Mouse (Mus musculus) gastrocnemius, postnatal 25 days (tissue): ENCODE results near the gene Ypel3. TPM values are rescaled to one million over a fixed set of nuclear protein-coding genes. Genes with fewer than 3 reads are reported as not detected.

Experiments used
- DNase-seq: peaks from one replicate; pipeline ENCODE4 v3.0.0; 2022
- total RNA-seq, 2 experiments: library from RNA; stranded (reverse); gene quantifications; 1 replicate in 1 of 2; 2 replicates in 1 of 2; pipeline ENCODE4 v1.2.3; 2021

The Ypel3 gene
- total RNA-seq, 2 experiments from 2014 or later = 63.8 to 69.0 TPM

- DNase-seq = no peak
Observed at GRCm38 (mm10) chr7:126815726-126816222, 39.0 kb downstream of the Ypel3 start.

- DNase-seq = no peak
Observed at GRCm38 (mm10) chr7:126816494-126816893, 39.7 kb downstream of the Ypel3 start.

- no peak for DNase-seq
Observed at GRCm38 (mm10) chr7:126817595-126817994, 40.8 kb downstream of the Ypel3 start.

- DNase-seq = no peak
Observed at GRCm38 (mm10) chr7:126818818-126819217, 42.1 kb downstream of the Ypel3 start.

- peak; percentile 62 for DNase-seq
Observed at GRCm38 (mm10) chr7:126821835-126822511, 45.2 kb downstream of the Ypel3 start.

GRCm38 (mm10) chr7:126822741-126823140 lies 46.0 kb downstream of the Ypel3 start:
- DNase-seq = peak; percentile 23

- peak; percentile 19 for DNase-seq
Observed at GRCm38 (mm10) chr7:126823202-126823711, 46.5 kb downstream of the Ypel3 start.

- DNase-seq = no peak
Observed at GRCm38 (mm10) chr7:126823940-126824339, 47.2 kb downstream of the Ypel3 start.

- no peak for DNase-seq
Observed at GRCm38 (mm10) chr7:126825403-126825802, 48.6 kb downstream of the Ypel3 start.

GRCm38 (mm10) chr7:126825952-126826351 lies 49.2 kb downstream of the Ypel3 start:
- no peak for DNase-seq

Other genes with a start within 250 kb of the Ypel3 start
- 100 to 1,000 TPM; 130 to 138 TPM for gene Eif3c, start 210.5 kb upstream of the Ypel3 start, total RNA-seq
- under 1 TPM; 0.26 to 0.59 TPM for gene Apobr, start 192.0 kb upstream of the Ypel3 start, total RNA-seq
- gene Cln3, start 191.1 kb upstream of the Ypel3 start, total RNA-seq = 10 to 100 TPM in 1 of 2 experiments, 1 to 10 TPM in 1; 8.8 to 10.6 TPM
- gene Il27, start 182.0 kb upstream of the Ypel3 start, total RNA-seq = not detected
- gene Nupr1, start 146.1 kb upstream of the Ypel3 start, total RNA-seq = 10 to 100 TPM; 10.6 to 14.2 TPM
- 10 to 100 TPM; 24.0 to 25.1 TPM for gene Sgf29, start 127.6 kb upstream of the Ypel3 start, total RNA-seq
- 10 to 100 TPM; 12.3 to 22.9 TPM for gene Sult1a1, start 100.5 kb upstream of the Ypel3 start, total RNA-seq
- gene Bola2, start 81.6 kb upstream of the Ypel3 start, total RNA-seq = 10 to 100 TPM; 33.1 to 37.0 TPM
- 1 to 10 TPM; 2.7 to 3.3 TPM for gene Slx1b, start 81.2 kb upstream of the Ypel3 start, total RNA-seq
- 1 to 10 TPM; 2.1 to 3.3 TPM for gene Coro1a, start 69.2 kb upstream of the Ypel3 start, total RNA-seq
- 10 to 100 TPM; 21.4 to 23.8 TPM for gene Mapk3, start 17.4 kb upstream of the Ypel3 start, total RNA-seq
- 1 to 10 TPM in 1 of 2 experiments, under 1 TPM in 1; 0.49 to 1.6 TPM for gene Gdpd3, start 10.6 kb upstream of the Ypel3 start, total RNA-seq
- gene Tbx6, start 4.5 kb downstream of the Ypel3 start, total RNA-seq = under 1 TPM; 0.20 to 0.62 TPM
- gene Ppp4c, start 15.5 kb downstream of the Ypel3 start, total RNA-seq = 10 to 100 TPM; 21.7 to 26.8 TPM
- gene Fam57b, start 20.7 kb downstream of the Ypel3 start, total RNA-seq = 10 to 100 TPM; 50.5 to 55.3 TPM
- not detected for gene 4930451I11Rik, start 54.7 kb downstream of the Ypel3 start, total RNA-seq
- gene Doc2a, start 70.5 kb downstream of the Ypel3 start, total RNA-seq = not detected
- gene Hirip3, start 85.0 kb downstream of the Ypel3 start, total RNA-seq = 1 to 10 TPM; 4.2 to 5.0 TPM
- gene Ino80e, start 85.4 kb downstream of the Ypel3 start, total RNA-seq = 10 to 100 TPM; 11.2 to 11.8 TPM
- gene Taok2, start 107.7 kb downstream of the Ypel3 start, total RNA-seq = 10 to 100 TPM; 20.3 to 26.4 TPM
- 1 to 10 TPM; 8.2 to 9.1 TPM for gene Tmem219, start 146.0 kb downstream of the Ypel3 start, total RNA-seq
- 1 to 10 TPM; 1.8 to 2.2 TPM for gene Kctd13, start 151.9 kb downstream of the Ypel3 start, total RNA-seq
- gene Asphd1, start 172.6 kb downstream of the Ypel3 start, total RNA-seq = not detected
- gene Sez6l2, start 173.6 kb downstream of the Ypel3 start, total RNA-seq = 1 to 10 TPM; 1.6 to 1.7 TPM
- gene Cdipt, start 199.0 kb downstream of the Ypel3 start, total RNA-seq = 10 to 100 TPM; 30.5 to 31.2 TPM
- gene Cdiptos, start 199.1 kb downstream of the Ypel3 start, total RNA-seq = not detected
- gene Mvp, start 237.7 kb downstream of the Ypel3 start, total RNA-seq = 10 to 100 TPM; 20.4 to 23.3 TPM
- not detected for gene Pagr1b, start 239.5 kb downstream of the Ypel3 start, total RNA-seq
- 1 to 10 TPM; 2.4 to 8.7 TPM for gene Pagr1a, start 240.4 kb downstream of the Ypel3 start, total RNA-seq
- gene Gm42742, start 244.1 kb downstream of the Ypel3 start, total RNA-seq = 10 to 100 TPM; 15.9 to 17.5 TPM
- under 1 TPM; 0.77 to 0.86 TPM for gene Prrt2, start 244.3 kb downstream of the Ypel3 start, total RNA-seq